Mouse (Mus musculus): Measurements from ENCODE around the gene Egfr.

Gene Egfr

DNA sequence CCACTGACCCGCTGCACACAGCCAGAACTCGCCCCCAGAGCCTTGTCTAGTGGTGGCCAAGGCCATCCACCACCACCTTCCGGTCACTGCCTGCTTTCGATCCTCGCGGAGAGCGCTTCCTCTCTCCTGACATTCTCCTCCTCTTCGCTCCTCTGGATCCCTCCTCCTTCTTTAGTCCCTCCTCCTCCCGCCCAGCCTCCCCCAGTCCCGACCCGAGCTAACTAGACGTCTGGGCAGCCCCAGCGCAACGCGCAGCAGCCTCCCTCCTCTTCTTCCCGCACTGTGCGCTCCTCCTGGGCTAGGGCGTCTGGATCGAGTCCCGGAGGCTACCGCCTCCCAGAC is at the start of gene Egfr:
Gene Egfr (plus strand): TSS at position 197 of the 342 bp plus-strand sequence.
- peak in 1 of 2 experiments; percentile 37 for DNase-seq (ENCODE audit: low spot score in 2 of 2)

- DNase-seq (ENCODE audit: low spot score in 2 of 2) = no peak
Measured at GRCm38 (mm10) chr11:16703221-16703620, 48.8 kb upstream of the Egfr start.

DNA sequence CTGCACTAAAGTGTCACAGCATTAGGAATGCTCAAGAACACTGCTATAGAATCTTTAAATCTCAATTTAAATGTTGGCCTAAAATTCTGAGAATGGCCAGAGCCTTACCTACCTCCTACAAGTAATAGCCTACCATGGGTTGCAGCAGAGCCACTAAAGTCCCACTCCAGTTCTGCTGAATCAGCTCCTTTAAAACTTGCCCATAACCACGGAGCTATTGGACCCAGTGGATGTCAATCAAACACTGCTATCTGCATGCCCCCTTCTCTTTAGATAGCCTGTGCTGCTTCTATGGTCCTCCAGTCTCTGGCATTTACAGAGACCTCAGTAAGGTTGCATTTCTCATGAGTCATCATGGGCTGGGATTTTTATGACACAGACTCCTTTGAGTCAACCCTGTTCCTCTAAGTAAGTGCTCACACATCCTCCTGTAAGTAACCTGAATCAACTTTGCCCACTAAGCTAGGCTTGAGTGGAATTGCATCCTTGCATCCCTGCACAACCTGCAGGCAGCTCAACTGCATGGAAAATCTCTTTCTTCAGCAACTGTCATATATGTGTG is 16.8 kb upstream of the Egfr start:
- DNase-seq (ENCODE audit: low spot score in 2 of 2) = no peak

DNA sequence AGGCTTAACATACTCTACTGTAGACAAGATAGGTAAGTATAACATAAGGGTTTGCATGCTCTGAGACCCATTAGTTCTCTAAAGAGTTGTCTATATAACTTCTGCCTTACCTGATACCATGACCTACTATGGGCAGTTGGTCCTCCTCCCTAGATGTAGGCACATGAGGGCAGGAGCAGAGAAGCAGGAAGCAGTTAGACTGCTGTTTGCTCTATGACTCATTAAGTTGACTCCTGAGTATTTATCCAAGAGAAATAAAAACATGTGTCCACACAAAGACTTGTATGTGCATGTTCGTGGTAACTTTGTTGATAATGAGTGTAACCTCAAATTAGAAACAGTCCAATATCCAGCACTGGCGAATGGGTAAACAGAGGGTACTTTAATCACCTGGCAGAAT is 14.7 kb upstream of the Egfr start:
- no peak for DNase-seq (ENCODE audit: low spot score in 2 of 2)

DNA sequence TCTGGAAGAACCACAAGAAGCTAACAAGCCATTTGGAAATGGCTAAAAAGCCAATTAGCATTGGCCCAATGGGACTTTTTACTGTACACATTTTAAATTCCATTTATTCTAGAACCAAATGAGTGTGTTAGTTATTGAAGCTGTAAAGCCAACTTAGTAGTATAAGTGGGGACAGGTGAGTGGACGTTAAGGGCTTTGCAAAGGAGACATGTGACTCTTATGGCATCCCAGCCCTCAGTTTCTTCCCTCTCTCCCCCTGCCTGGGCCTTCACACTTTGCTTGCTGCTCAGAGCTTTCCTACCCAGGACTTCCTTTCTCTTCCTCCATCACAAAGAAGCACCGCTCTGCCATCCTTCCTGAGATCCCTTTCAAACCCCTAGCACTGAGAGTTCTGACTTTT is 13.3 kb upstream of the Egfr start:
- DNase-seq (ENCODE audit: low spot score in 2 of 2) = no peak

GRCm38 (mm10) chr11:16739155-16739554 is 12.8 kb upstream of the Egfr start:
- no peak for DNase-seq (ENCODE audit: low spot score in 2 of 2)

DNA sequence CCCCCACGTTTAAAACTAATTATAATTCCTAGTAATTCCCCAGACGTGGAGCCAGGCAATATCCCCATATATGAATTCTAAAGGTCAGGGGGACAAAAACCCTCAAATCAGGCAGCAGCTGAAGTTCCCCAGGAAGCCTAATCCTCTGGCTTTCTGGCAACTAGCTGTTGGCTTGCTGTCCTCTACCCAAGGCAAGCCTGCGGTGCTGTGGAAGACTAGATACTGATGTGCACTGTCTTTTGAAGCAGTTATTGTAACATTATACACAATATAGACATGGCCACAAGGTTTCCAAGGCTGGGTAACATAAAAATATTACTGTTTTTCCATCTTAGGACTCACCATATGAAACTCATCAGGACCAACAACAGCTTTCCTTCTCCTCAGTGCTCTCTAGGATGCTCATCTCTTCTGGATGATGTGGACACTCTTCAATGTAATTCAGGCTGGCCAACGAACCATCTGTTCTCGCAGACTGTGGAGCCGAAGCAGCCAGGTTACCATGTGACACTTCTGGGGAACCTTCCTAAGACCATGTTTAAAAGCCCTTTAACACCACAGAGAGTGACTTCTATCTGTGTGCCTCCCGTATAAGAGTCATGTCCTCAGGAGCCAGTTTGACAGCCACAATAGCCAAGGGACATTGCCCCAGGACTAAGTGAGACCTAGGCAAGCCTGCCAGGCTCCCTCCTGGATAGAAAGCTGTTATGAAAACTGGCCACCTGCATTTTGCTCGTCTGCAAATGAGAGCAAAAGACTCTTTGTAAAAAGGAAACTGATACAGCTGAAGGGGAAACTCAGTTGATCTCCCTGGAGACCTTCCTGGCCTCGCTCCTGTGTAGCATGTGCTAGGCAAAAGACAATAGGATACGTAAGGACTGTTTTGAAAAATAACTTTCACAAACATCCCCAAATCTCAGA is 11.1 kb upstream of the Egfr start:
- no peak for DNase-seq (ENCODE audit: low spot score in 2 of 2)

DNA sequence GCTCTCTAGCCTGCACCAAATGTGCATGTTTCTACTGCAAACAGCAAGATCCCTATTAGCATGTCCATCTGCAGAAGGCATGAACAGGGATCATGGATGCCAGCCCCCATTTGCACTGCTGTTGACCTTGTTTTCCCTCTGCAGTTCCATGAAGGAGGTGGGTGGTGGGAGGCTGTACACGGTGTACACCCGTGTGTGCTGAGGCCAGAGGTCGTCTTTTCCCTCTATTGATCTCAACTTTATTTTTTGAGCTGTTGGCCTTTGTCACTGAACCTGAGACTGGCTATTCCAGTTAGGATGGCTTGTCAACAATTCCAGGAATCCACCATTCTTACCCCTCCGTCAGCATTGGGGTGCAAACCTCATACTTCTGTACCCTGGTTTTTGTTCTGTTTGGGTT is 9.8 kb upstream of the Egfr start:
- no peak for DNase-seq (ENCODE audit: low spot score in 2 of 2)

- no peak for DNase-seq (ENCODE audit: low spot score in 2 of 2)
Measured at GRCm38 (mm10) chr11:16742821-16743220, 9.2 kb upstream of the Egfr start.

GRCm38 (mm10) chr11:16751457-16751982 is 483 bp upstream of the Egfr start:
- no peak for DNase-seq (ENCODE audit: low spot score in 2 of 2)

DNA sequence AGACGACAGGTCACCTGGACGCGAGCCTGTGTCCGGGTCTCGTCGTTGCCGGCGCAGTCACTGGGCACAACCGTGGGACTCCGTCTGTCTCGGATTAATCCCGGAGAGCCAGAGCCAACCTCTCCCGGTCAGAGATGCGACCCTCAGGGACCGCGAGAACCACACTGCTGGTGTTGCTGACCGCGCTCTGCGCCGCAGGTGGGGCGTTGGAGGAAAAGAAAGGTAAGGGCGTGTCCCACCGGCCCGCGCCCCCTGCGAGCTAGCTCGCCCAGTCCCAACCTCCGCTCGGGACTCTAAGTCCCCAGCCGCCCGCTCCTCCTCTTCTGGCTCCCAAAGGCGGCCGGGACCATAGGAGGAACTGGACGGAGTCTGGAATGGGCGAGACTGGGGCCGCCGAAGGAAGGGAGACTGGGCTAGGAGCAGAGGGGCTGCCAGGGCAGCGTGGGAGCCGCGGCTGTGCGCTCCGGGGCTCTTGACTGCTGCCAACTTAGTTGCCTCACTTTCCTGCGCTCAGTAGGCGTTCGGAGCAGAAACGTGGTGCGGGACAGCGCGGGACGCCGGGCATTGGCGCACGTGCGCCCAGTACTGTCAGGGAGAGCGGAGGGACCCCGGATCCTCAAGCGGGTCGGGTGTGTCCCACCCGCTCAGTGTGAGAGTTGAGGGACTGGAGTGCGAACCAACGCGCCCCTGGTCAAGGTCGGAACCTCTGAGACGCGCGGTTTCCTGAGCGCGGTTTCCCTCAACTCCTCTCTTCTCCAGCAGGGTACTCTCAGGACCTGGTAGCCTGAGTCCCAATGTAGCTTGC is 548 bp downstream of the Egfr start:
- no peak for DNase-seq (ENCODE audit: low spot score in 2 of 2)

DNA sequence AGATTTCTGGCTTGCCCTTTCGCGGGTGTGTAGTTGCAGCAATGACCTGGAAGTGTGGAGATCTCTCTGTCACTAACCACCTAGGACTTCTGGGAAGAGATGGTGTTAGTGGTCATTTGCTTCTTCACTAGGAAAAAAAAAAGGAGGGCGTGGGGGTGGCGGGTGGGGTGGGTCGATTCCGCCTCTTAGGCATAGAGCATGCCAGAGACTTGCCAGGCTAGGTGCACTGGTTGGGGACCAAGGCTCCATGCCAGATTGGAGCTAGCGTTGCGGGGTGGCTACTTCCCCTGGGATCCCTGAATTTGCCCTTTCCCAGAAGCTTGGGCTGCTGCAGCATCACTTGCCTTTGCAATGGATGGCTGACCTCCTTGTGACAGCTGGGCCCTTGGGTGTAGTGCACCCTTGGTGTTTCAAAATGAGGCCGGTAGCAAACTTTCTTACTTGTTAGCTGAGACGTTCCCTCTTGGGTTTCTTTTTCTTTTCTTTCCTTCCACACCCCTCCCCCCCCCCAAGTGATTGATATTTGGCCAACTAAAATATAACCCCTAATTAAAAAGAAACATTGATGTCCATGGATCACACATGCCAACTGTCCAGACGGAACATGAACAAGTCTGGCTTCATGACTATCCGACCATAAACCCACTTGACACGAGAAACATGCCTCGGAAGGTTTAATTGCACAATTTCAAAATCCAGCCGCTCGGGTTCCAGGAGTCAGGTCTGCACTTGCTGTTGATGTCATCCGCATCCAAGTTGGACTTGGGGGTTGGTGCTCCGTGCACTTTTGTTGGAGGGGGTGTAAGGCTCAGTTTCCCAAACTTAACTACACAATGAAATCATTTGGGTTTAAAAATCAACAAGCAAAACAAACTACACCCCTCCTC is 1.4 kb downstream of the Egfr start:
- no peak for DNase-seq (ENCODE audit: low spot score in 2 of 2)

DNA sequence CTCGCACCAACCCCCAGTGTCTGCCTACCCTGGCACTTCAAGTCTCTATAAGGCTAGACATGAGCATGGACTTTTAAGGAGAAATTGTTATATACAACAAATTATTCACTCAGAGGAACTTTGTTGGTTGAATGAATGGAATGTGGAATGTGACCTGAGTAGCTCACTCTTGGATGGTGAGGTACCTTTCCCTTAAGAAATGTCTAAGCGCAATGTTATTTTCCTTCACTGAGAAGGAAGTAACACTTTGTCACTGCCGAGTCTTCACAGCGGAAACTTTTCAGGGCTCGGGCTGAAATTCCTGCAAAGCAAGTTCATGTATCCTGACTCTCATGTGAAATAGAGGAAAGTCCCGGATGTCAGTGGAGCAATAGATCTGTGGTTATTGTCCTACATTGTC is 7.9 kb downstream of the Egfr start:
- no peak for DNase-seq (ENCODE audit: low spot score in 2 of 2)

DNA sequence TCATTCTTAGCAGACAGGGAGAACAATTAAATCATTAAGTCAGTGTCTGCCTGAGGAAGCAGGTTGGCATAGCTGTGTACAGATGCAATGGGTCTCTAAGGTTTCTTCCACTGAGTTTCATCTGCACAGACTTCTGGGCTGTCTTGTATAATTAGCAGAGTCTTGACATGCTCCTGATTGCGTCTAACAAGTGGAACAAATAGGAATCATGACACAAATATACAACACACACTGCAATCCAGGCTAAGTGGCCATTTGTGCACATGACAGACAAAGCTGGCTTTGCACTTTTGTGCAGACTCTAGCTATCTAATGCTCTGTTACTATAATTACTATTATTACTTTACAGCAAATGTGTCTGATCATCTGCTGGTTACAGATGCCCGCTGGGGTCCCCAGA is 9.2 kb downstream of the Egfr start:
- no peak for DNase-seq (ENCODE audit: low spot score in 2 of 2)

DNA sequence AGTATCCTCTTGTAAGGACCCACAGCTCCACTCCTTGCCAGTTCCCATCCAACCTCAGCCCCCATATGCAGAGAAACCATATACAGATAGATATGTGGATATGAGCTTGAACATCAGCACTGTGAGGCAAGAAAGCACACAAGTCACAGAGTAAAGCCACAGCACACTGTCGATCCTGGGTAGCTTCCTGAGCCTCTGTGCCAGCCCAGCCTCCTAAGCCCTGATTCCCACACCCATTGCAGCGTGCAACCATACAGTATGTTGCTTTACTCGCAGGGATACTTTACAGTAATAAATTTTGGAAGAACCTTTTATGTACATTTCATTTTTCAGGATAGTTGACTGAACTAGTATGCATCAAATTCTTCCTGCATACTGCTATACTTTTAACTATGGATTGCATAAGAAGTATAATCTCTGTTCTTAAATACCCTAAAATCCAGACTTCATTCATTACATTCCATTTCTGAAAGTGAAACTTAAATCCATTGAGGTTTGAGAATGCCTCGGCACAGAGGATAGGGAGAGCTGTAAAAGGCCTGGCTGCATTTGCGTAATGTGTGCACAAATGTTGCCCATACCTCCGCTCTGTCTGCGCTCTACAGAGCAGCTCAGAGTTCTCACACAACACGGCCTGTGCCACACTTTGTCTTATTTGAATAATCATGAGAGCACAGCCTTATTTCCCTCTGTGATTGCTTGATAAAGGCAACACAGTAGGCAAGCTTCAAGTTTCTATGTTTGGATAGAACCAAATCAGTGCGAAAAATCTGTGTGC is 14.2 kb downstream of the Egfr start:
- DNase-seq (ENCODE audit: low spot score in 2 of 2) = no peak

- no peak for DNase-seq (ENCODE audit: low spot score in 2 of 2)
Measured at GRCm38 (mm10) chr11:16767984-16768383, 16.0 kb downstream of the Egfr start.

GRCm38 (mm10) chr11:16769276-16769675 is 17.3 kb downstream of the Egfr start:
- DNase-seq (ENCODE audit: low spot score in 2 of 2) = no peak

GRCm38 (mm10) chr11:16769709-16770303 is 17.8 kb downstream of the Egfr start:
- DNase-seq (ENCODE audit: low spot score in 2 of 2) = no peak

- DNase-seq (ENCODE audit: low spot score in 2 of 2) = no peak
Measured at GRCm38 (mm10) chr11:16770966-16771365, 19.0 kb downstream of the Egfr start.

- DNase-seq (ENCODE audit: low spot score in 2 of 2) = no peak
Measured at GRCm38 (mm10) chr11:16772717-16773116, 20.7 kb downstream of the Egfr start.
